ENCODE assay signal across 17 mouse cellular contexts in genomic region chr2:163362940-163363921, GRCm38 (mm10). TPM values are rescaled to one million over a fixed set of nuclear protein-coding genes. Genes with fewer than 3 reads are reported as not detected.
DNase-seq lines count a peak whose midpoint lies in the region; ATAC-seq and TF ChIP-seq lines count a peak whose summit lies in the region.
"Had no signal": no experiment of that assay in that cellular context is flagged by ENCODE, and none has a peak within 500 bp of the region (broad histone marks: within the 10 kb centered on the region; RNA-seq: fewer than 3 reads in every experiment).

No protein-coding gene starts in this region.

- H3K27me3 ChIP-seq in heart, adult 2 months (ENCODE audit: control insufficient read depth, insufficient read depth, low read length) = no peaks in the 10 kb centered on the region
- H3K27me3 ChIP-seq in myocyte (ENCODE audit: control insufficient read depth, insufficient read depth, insufficient read length) = no peaks in the 10 kb centered on the region
- H3K27me3 ChIP-seq: limb, embryonic 13.5 days; neural tube, embryonic 15.5 days had no signal

- H3K9ac ChIP-seq in heart, adult 2 months (ENCODE audit: low read depth, low read length) = peak overlapping the region; percentile 39
- H3K9ac ChIP-seq: limb, embryonic 13.5 days; neural tube, embryonic 15.5 days had no signal

- no peak overlapping the region for H3ac ChIP-seq in myocyte (ENCODE audit: control insufficient read depth, insufficient read length)

- no peaks in the 10 kb centered on the region for H3K79me2 ChIP-seq in heart, adult 2 months (replicated peaks; ENCODE audit: control insufficient read depth, insufficient read depth, low read length)
- H3K79me2 ChIP-seq in myocyte (ENCODE audit: control insufficient read depth, insufficient read depth) = peaks cover 31% of the 10 kb centered on the region

- DNase-seq in heart, adult 11 months = peak; percentile 98
- no peak for DNase-seq in heart, postnatal 25 days (ENCODE audit: low spot score)
- peak in 1 of 2 experiments; percentile 79 for DNase-seq in heart, adult 2 months
- DNase-seq in heart, postnatal 36 days = peak; percentile 41 to 56
- DNase-seq in cerebellum, adult 18-20 months = no peak
- no peak for DNase-seq in spleen, postnatal 36 days (ENCODE audit: low spot score in 2 of 2)
- DNase-seq: adrenal gland, adult 2 months; embryo, embryonic 11 days; kidney, adult 8-10 months; midbrain, embryonic 14.5 days; right cerebral cortex, postnatal 14 days had no signal

- peaks cover 21% of the 10 kb centered on the region for H3K4me1 ChIP-seq in heart, adult 2 months (ENCODE audit: control insufficient read depth, insufficient read depth, low read length)
- H3K4me1 ChIP-seq: limb, embryonic 13.5 days; neural tube, embryonic 15.5 days had no signal

- H3K27ac ChIP-seq in heart, adult 2 months = peak overlapping the region; percentile 83
- H3K27ac ChIP-seq: limb, embryonic 13.5 days; neural tube, embryonic 15.5 days had no signal

- H3K36me3 ChIP-seq in heart, adult 2 months (ENCODE audit: control insufficient read depth, insufficient read depth, low read length) = no peaks in the 10 kb centered on the region; the same call in none of the 2 replicates
- peaks cover 12% of the 10 kb centered on the region for H3K36me3 ChIP-seq in myocyte (ENCODE audit: control insufficient read depth, insufficient read depth)
- H3K36me3 ChIP-seq: limb, embryonic 13.5 days; neural tube, embryonic 15.5 days had no signal

- peak; percentile 8; the same call in 1 of the 2 replicates for TF ChIP-seq EP300 in heart, adult 2 months (IDR thresholded peaks at IDR 0.05; ENCODE audit: insufficient read depth, low read depth, low read length)

- TF ChIP-seq CTCF in heart, adult 2 months (IDR thresholded peaks at IDR 0.05) = no peak

- no peak for ATAC-seq in erythroid progenitor cell, adult 5-6 weeks (replicated peaks; ENCODE audit: low FRiP score, poor library complexity, severe bottlenecking)
- ATAC-seq: forebrain, embryonic 14.5 days had no signal

- WGBS in heart, adult 2 months = 25% methylated on average over 12 of the region's 12 CpGs

- no peak; the same call in 1 of the 2 replicates for TF ChIP-seq POLR2A in heart, adult 2 months (IDR thresholded peaks at IDR 0.05; ENCODE audit: insufficient read depth, low read depth, low read length)
- TF ChIP-seq POLR2A in myocyte (IDR thresholded peaks at IDR 0.05; ENCODE audit: insufficient read length, low read depth) = no peak

- no peak overlapping the region for H3K4me3 ChIP-seq in heart, adult 2 months
- H3K4me3 ChIP-seq in myocyte = no peak overlapping the region
- H3K4me3 ChIP-seq: limb, embryonic 13.5 days; neural tube, embryonic 15.5 days had no signal

- peak overlapping the region; percentile 47 for H3K4me2 ChIP-seq in myocyte (ENCODE audit: low read depth)
- H3K4me2 ChIP-seq: limb, embryonic 13.5 days; neural tube, embryonic 15.5 days had no signal

- intact Hi-C loops in heart, postnatal 25 days (cut with DNase I) = no loop called here
- intact Hi-C loops in heart, adult 2 months (cut with DNase I) = loop anchor here (2.0 kb wide), 1 partner anchor 16 kb away; no protein-coding TSS in a partner anchor
- intact Hi-C loops in heart, postnatal 36 days (cut with DNase I) = loop anchor here (5.0 kb wide), 1 partner anchor 34 kb away; the partner anchor contains the start of gene Jph2

TF ChIP-seq in myocyte, 11 proteins besides CTCF, POLR2A, EP300 and RAD21:
- TF ChIP-seq MAX (IDR thresholded peaks at IDR 0.05; ENCODE audit: low read depth) (no peak), REST (IDR thresholded peaks at IDR 0.05; ENCODE audit: insufficient read depth, insufficient read length) (no peak), TCF3 (IDR thresholded peaks at IDR 0.05; ENCODE audit: insufficient read length, low read depth) (no peak), POLR2AphosphoS2 (IDR thresholded peaks at IDR 0.05; ENCODE audit: insufficient read length, low read depth) (no peak), E2F4 (IDR thresholded peaks at IDR 0.05; ENCODE audit: insufficient read depth) (no peak), MYOG (IDR thresholded peaks at IDR 0.05; ENCODE audit: control insufficient read depth in 1 of 3, insufficient read depth in 1 of 3, insufficient read length in 2 of 3, low read depth in 2 of 3) (peak in 1 of 3 experiments; percentile 9), SRF (IDR thresholded peaks at IDR 0.05; ENCODE audit: control insufficient read depth, insufficient read length, low read depth) (no peak), CEBPB (IDR thresholded peaks at IDR 0.05; ENCODE audit: insufficient read depth, poor library complexity, severe bottlenecking) (no peak)

RNA-seq across cellular contexts. Expression of gene Jph2, which starts 34.6 kb away (rescaled TPM):
- 100 to 1,000 TPM; 374 to 418 TPM for total RNA-seq in heart, postnatal 25 days (2021)
- total RNA-seq in heart, adult 2 months (2021) = 100 to 1,000 TPM; 389 to 391 TPM
- polyA plus RNA-seq in heart, adult 2 months (2012; rRNA removed) = 193 and 253 TPM in 2 replicates
- total RNA-seq in heart, postnatal 36 days (2021) = 100 to 1,000 TPM; 323 to 334 TPM
- polyA plus RNA-seq in myocyte (2012; fragmentation: generic; extraction: Trizol) = 217 TPM
- not detected in 2 replicates for total RNA-seq in erythroid progenitor cell, adult 5-6 weeks (2015; ENCODE audit: low replicate concordance)
- total RNA-seq in erythroid progenitor cell, adult 5-6 weeks (2017; ENCODE audit: low replicate concordance) = not detected in 2 replicates
- total RNA-seq: granulocyte monocyte progenitor cell, adult 5-6 weeks had no signal

Comparison
In these comparisons a context has a peak if more than half of its experiments do, and no peak if none do; other contexts are left out.
1. DNase-seq: peak in heart, adult 11 months (single experiment) and heart, postnatal 36 days (2 of 2); none in heart, postnatal 25 days (single experiment), cerebellum, adult 18-20 months (0 of 2) and spleen, postnatal 36 days (0 of 2).
2. RNA of gene Jph2, which starts 34.6 kb away (total RNA-seq): 374 to 418 TPM in heart, postnatal 25 days, 389 to 391 TPM in heart, adult 2 months and 323 to 334 TPM in heart, postnatal 36 days; not detected in erythroid progenitor cell, adult 5-6 weeks; every median in the first group is over 100 times any median in the second.